8 mouse cellular contexts compared by ENCODE assay signal in the genomic region with DNA sequence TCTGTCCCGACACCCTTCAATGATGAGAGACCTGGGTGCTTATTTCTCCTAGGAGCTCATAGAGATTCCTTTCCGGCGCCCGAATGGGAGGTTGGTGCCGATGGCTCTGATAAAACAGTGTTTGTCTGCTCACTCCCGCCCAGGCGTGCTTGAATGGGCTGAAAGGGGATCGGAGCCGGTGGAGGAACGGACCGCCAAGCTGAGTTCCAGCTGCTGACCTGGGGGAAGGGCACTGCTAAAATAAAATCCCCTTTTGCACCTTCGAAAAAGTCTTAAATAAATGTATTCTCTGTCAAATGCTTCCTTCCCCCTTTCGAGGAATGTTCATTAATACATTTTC. TPM values are rescaled to one million over a fixed set of nuclear protein-coding genes. Genes with fewer than 3 reads are reported as not detected.
DNase-seq lines count a peak whose midpoint lies in the region; ATAC-seq and TF ChIP-seq lines count a peak whose summit lies in the region.

No protein-coding gene starts in this region.

- in situ Hi-C loops in ES-E14 (cut with MboI; ENCODE audit: low sequenced_read_pairs in 2 of 2, unreplicated experiment in 2 of 2): no loop called here

- DNase-seq in heart, postnatal 36 days: no peak
- no peak for DNase-seq in ES-E14 (ENCODE audit: low read depth, low spot score)
- DNase-seq in urinary bladder, postnatal 14 days (ENCODE audit: low spot score): no peak
- no peak for DNase-seq in urinary bladder, postnatal 36 days (ENCODE audit: low spot score in 2 of 2)

- H3K36me3 ChIP-seq in heart, embryonic 12.5 days: peaks cover 31% of the 10 kb centered on the region
- peaks cover 18% of the 10 kb centered on the region for H3K36me3 ChIP-seq in ES-E14 (ENCODE audit: control insufficient read depth, insufficient read depth, low read length, poor library complexity, severe bottlenecking)
- peaks cover 12% of the 10 kb centered on the region for H3K36me3 ChIP-seq in forebrain, embryonic 16.5 days (ENCODE audit: control insufficient read depth, insufficient read depth)

- peak overlapping the region; percentile 80 for H3K4me2 ChIP-seq in heart, embryonic 12.5 days
- H3K4me2 ChIP-seq in forebrain, embryonic 16.5 days (ENCODE audit: low read length): peak overlapping the region; percentile 79

- peak overlapping the region; percentile 97 for H3K4me3 ChIP-seq in heart, embryonic 12.5 days
- peak overlapping the region; percentile 76 to 82 for H3K4me3 ChIP-seq in ES-E14 (ENCODE audit: insufficient read depth in 1 of 2, low read depth in 1 of 2, low read length in 2 of 2, poor library complexity in 1 of 2, severe bottlenecking in 1 of 2)
- H3K4me3 ChIP-seq in forebrain, embryonic 16.5 days (replicated peaks; ENCODE audit: low read length): peak overlapping the region; percentile 96

- 0 out of 2 replicates have a peak, but pooled peaks cover under 1% of the 10 kb centered on the region for H3K27me3 ChIP-seq in heart, embryonic 12.5 days (replicated peaks)
- no peaks in the 10 kb centered on the region for H3K27me3 ChIP-seq in forebrain, embryonic 16.5 days (replicated peaks; ENCODE audit: control insufficient read depth, insufficient read depth, low read length)

- no peaks in the 10 kb centered on the region for H3K9me3 ChIP-seq in heart, embryonic 12.5 days (replicated peaks)
- no peaks in the 10 kb centered on the region for H3K9me3 ChIP-seq in ES-E14 (ENCODE audit: control insufficient read depth, insufficient read depth, low read depth, low read length)
- no peaks in the 10 kb centered on the region for H3K9me3 ChIP-seq in forebrain, embryonic 16.5 days (ENCODE audit: control insufficient read depth, low read length)

- H3K27ac ChIP-seq in heart, embryonic 12.5 days (ENCODE audit: poor library complexity, severe bottlenecking): peak overlapping the region; percentile 78
- H3K27ac ChIP-seq in ES-E14 (ENCODE audit: insufficient read depth, low read depth, low read length, poor library complexity, severe bottlenecking): peak overlapping the region; percentile 46; the same call in 1 of the 2 replicates
- H3K27ac ChIP-seq in forebrain, embryonic 16.5 days (ENCODE audit: low read length): peak overlapping the region; percentile 94

- H3K9ac ChIP-seq in heart, embryonic 12.5 days: peak overlapping the region; percentile 67
- H3K9ac ChIP-seq in ES-E14 (ENCODE audit: insufficient read depth, low read depth, low read length, poor library complexity, severe bottlenecking): peak overlapping the region; percentile 84
- H3K9ac ChIP-seq in forebrain, embryonic 16.5 days (replicated peaks; ENCODE audit: low read depth, low read length): peak overlapping the region; percentile 79

- 5% methylated on average over 13 of the region's 13 CpGs for WGBS in heart, embryonic 12.5 days
- WGBS in forebrain, embryonic 16.5 days: 6% methylated on average over 13 of the region's 13 CpGs

- peaks cover 40% of the 10 kb centered on the region for H3K4me1 ChIP-seq in heart, embryonic 12.5 days (replicated peaks)
- peaks cover 1 to 10% of the 10 kb centered on the region in 2 experiments; a peak in 3 of 4 replicates for H3K4me1 ChIP-seq in ES-E14 (ENCODE audit: control insufficient read depth in 2 of 2, insufficient read depth in 2 of 2, low read length in 2 of 2, poor library complexity in 1 of 2)
- H3K4me1 ChIP-seq in forebrain, embryonic 16.5 days (replicated peaks; ENCODE audit: control insufficient read depth, insufficient read depth, low read length): peaks cover 37% of the 10 kb centered on the region

- ATAC-seq in heart, embryonic 12.5 days (ENCODE audit: insufficient number of reproducible peaks, low FRiP score): peak; percentile 23
- ATAC-seq in forebrain, embryonic 16.5 days: peak; percentile 35
- peak; percentile 7; the same call in 1 of the 2 replicates for ATAC-seq in megakaryocyte, adult 5-6 weeks (ENCODE audit: poor library complexity, severe bottlenecking)
- ATAC-seq in granulocyte monocyte progenitor cell, adult 5-6 weeks (replicated peaks; ENCODE audit: poor library complexity, severe bottlenecking): no peak

- intact Hi-C loops in heart, postnatal 36 days (cut with DNase I): loop anchor here (2.0 kb wide), 1 partner anchor 71 kb away; a partner anchor contains a TSS

TF ChIP-seq in ES-E14, 5 proteins besides CTCF, POLR2A, EP300 and RAD21:
- no peak for TF ChIP-seq ZC3H11A (IDR thresholded peaks at IDR 0.05; ENCODE audit: borderline replicate concordance, low read depth, low read length)
- no peak for TF ChIP-seq ZNF384 (IDR thresholded peaks at IDR 0.05; ENCODE audit: low read depth, low read length)
- TF ChIP-seq HCFC1 (IDR thresholded peaks at IDR 0.05; ENCODE audit: borderline replicate concordance, insufficient read depth, low read length): no peak
- TF ChIP-seq CHD2 (IDR thresholded peaks at IDR 0.05; ENCODE audit: low read depth, low read length): no peak
- TF ChIP-seq MAFK (IDR thresholded peaks at IDR 0.05; ENCODE audit: insufficient read depth, low read depth, low read length): no peak

RNA-seq across cellular contexts. Expression of a gene that starts 0.5 kb away (rescaled TPM):
- polyA plus RNA-seq in heart, embryonic 12.5 days (2016; fragmentation: Nextera tagmentation; extraction: Ambion mirVana): 221 and 227 TPM in 2 replicates
- total RNA-seq in heart, postnatal 36 days (2021): 100 to 1,000 TPM; 115 to 128 TPM
- 165 and 175 TPM in 2 replicates for total RNA-seq in ES-E14 (2012; rRNA removed)
- polyA plus RNA-seq in forebrain, embryonic 16.5 days (2015; fragmentation: Nextera tagmentation; extraction: Ambion mirVana): 347 and 373 TPM in 2 replicates
- total RNA-seq in megakaryocyte, adult 5-6 weeks (2015): 109 TPM in 2 replicates
- total RNA-seq in megakaryocyte, adult 5-6 weeks (2017): 240 and 249 TPM in 2 replicates
- total RNA-seq in granulocyte monocyte progenitor cell, adult 5-6 weeks (2014; fragmentation: Nextera tagmentation): 177 and 181 TPM in 2 replicates
- total RNA-seq in granulocyte monocyte progenitor cell, adult 5-6 weeks (2017): 224 and 247 TPM in 2 replicates

RNA-seq across cellular contexts. Expression of a gene that starts 2.4 kb away (rescaled TPM):
- polyA plus RNA-seq in heart, embryonic 12.5 days (2016; fragmentation: Nextera tagmentation; extraction: Ambion mirVana): 3.8 and 4.5 TPM in 2 replicates
- total RNA-seq in heart, postnatal 36 days (2021): 10 to 100 TPM; 20.0 to 24.2 TPM
- total RNA-seq in ES-E14 (2012; rRNA removed): 2.1 and 3.2 TPM in 2 replicates
- polyA plus RNA-seq in forebrain, embryonic 16.5 days (2015; fragmentation: Nextera tagmentation; extraction: Ambion mirVana): 36.3 and 40.5 TPM in 2 replicates
- not detected in 2 replicates for total RNA-seq in megakaryocyte, adult 5-6 weeks (2015)
- total RNA-seq in megakaryocyte, adult 5-6 weeks (2017): not detected in 2 replicates
- not detected in 2 replicates for total RNA-seq in granulocyte monocyte progenitor cell, adult 5-6 weeks (2014; fragmentation: Nextera tagmentation)
- total RNA-seq in granulocyte monocyte progenitor cell, adult 5-6 weeks (2017): not detected in 2 replicates

RNA-seq across cellular contexts. Expression of a gene that starts 22.8 kb away (rescaled TPM):
- polyA plus RNA-seq in heart, embryonic 12.5 days (2016; fragmentation: Nextera tagmentation; extraction: Ambion mirVana): 27.9 and 28.4 TPM in 2 replicates
- 10 to 100 TPM; 19.9 to 21.5 TPM for total RNA-seq in heart, postnatal 36 days (2021)
- total RNA-seq in ES-E14 (2012; rRNA removed): 5.4 and 7.2 TPM in 2 replicates
- 38.0 and 39.1 TPM in 2 replicates for polyA plus RNA-seq in forebrain, embryonic 16.5 days (2015; fragmentation: Nextera tagmentation; extraction: Ambion mirVana)
- total RNA-seq in megakaryocyte, adult 5-6 weeks (2015): 45.4 and 45.7 TPM in 2 replicates
- 14.2 and 25.4 TPM in 2 replicates for total RNA-seq in megakaryocyte, adult 5-6 weeks (2017)
- total RNA-seq in granulocyte monocyte progenitor cell, adult 5-6 weeks (2014; fragmentation: Nextera tagmentation): 13.5 and 22.1 TPM in 2 replicates
- 6.5 and 8.0 TPM in 2 replicates for total RNA-seq in granulocyte monocyte progenitor cell, adult 5-6 weeks (2017)

RNA-seq across cellular contexts. Expression of a gene that starts 39.8 kb away (rescaled TPM):
- not detected in 2 replicates for polyA plus RNA-seq in heart, embryonic 12.5 days (2016; fragmentation: Nextera tagmentation; extraction: Ambion mirVana)
- total RNA-seq in heart, postnatal 36 days (2021): not detected
- total RNA-seq in ES-E14 (2012; rRNA removed): not detected in 2 replicates
- not detected in 2 replicates for polyA plus RNA-seq in forebrain, embryonic 16.5 days (2015; fragmentation: Nextera tagmentation; extraction: Ambion mirVana)
- total RNA-seq in megakaryocyte, adult 5-6 weeks (2015): not detected in 2 replicates
- total RNA-seq in megakaryocyte, adult 5-6 weeks (2017): not detected in 2 replicates
- total RNA-seq in granulocyte monocyte progenitor cell, adult 5-6 weeks (2014; fragmentation: Nextera tagmentation): not detected in 2 replicates
- not detected in 2 replicates for total RNA-seq in granulocyte monocyte progenitor cell, adult 5-6 weeks (2017)

RNA-seq across cellular contexts. Expression of a gene that starts 53.7 kb away (rescaled TPM):
- polyA plus RNA-seq in heart, embryonic 12.5 days (2016; fragmentation: Nextera tagmentation; extraction: Ambion mirVana): not detected in 2 replicates
- total RNA-seq in heart, postnatal 36 days (2021): 10 to 100 TPM in 1 of 2 experiments, 1 to 10 TPM in 1; 9.5 to 10.2 TPM
- 1.1 and 2.1 TPM in 2 replicates for total RNA-seq in ES-E14 (2012; rRNA removed)
- 3.0 and 4.7 TPM in 2 replicates for polyA plus RNA-seq in forebrain, embryonic 16.5 days (2015; fragmentation: Nextera tagmentation; extraction: Ambion mirVana)
- total RNA-seq in megakaryocyte, adult 5-6 weeks (2015): not detected in 2 replicates
- total RNA-seq in megakaryocyte, adult 5-6 weeks (2017): not detected in 2 replicates
- total RNA-seq in granulocyte monocyte progenitor cell, adult 5-6 weeks (2014; fragmentation: Nextera tagmentation): not detected in 2 replicates
- total RNA-seq in granulocyte monocyte progenitor cell, adult 5-6 weeks (2017): not detected in 2 replicates
